Mouse (Mus musculus) adrenal gland, postnatal 4 days (tissue): Measurements from ENCODE around the gene Mslnl. TPM values are rescaled to one million over a fixed set of nuclear protein-coding genes. Genes with fewer than 3 reads are reported as not detected.

ENCODE experiments used
- DNase-seq, 2 experiments: peaks; one replicate each; pipeline ENCODE4 v3.0.0; 2021 to 2022; ENCODE audit warnings: low spot score in 2 of 2, mixed read lengths in 2 of 2
- total RNA-seq, 2 experiments: library from RNA; stranded (reverse); gene quantifications; 2 replicates each; pipeline ENCODE4 v1.2.3; 2021

The Mslnl gene
- total RNA-seq, 2 experiments from 2014 or later: not detected

GRCm38 (mm10) chr17:25743831-25744230 is 8.0 kb downstream of the Mslnl start:
- DNase-seq: no peak

- DNase-seq: no peak
These were observed 8.5 kb downstream of the Mslnl start for GRCm38 (mm10) chr17:25744311-25744710.

GRCm38 (mm10) chr17:25748238-25748637 is 12.4 kb downstream of the Mslnl start:
- DNase-seq: no peak

GRCm38 (mm10) chr17:25749314-25749713 is 13.5 kb downstream of the Mslnl start:
- DNase-seq: no peak

GRCm38 (mm10) chr17:25751446-25751845 is 15.6 kb downstream of the Mslnl start:
- peak; percentile 64 to 72 for DNase-seq

GRCm38 (mm10) chr17:25754241-25754640 is 18.4 kb downstream of the Mslnl start, which contains the start of gene Msln:
Gene Msln (minus strand): TSS chr17:25754378.
- no peak for DNase-seq

- DNase-seq: no peak
These were observed 19.2 kb downstream of the Mslnl start for GRCm38 (mm10) chr17:25755086-25755485.

- no peak for DNase-seq
These were observed 20.0 kb downstream of the Mslnl start for GRCm38 (mm10) chr17:25755627-25756377.

- DNase-seq: no peak
These were observed 20.8 kb downstream of the Mslnl start for GRCm38 (mm10) chr17:25756378-25757242.

- DNase-seq: no peak
These were observed 21.8 kb downstream of the Mslnl start for GRCm38 (mm10) chr17:25757691-25758090.

- no peak for DNase-seq
These were observed 24.3 kb downstream of the Mslnl start for GRCm38 (mm10) chr17:25760148-25760547.

GRCm38 (mm10) chr17:25761561-25761970 is 25.7 kb downstream of the Mslnl start:
- DNase-seq: no peak

GRCm38 (mm10) chr17:25762591-25762990 is 26.7 kb downstream of the Mslnl start:
- DNase-seq: no peak

- no peak for DNase-seq
These were observed 30.0 kb downstream of the Mslnl start for GRCm38 (mm10) chr17:25765886-25766285.

GRCm38 (mm10) chr17:25769331-25769730 is 33.5 kb downstream of the Mslnl start:
- DNase-seq: no peak

GRCm38 (mm10) chr17:25773549-25774120 is 37.8 kb downstream of the Mslnl start, which contains the start of gene Narfl:
Gene Narfl (plus strand): TSS chr17:25773776.
- peak; percentile 97 to 98 for DNase-seq

- no peak for DNase-seq
These were observed 39.6 kb downstream of the Mslnl start for GRCm38 (mm10) chr17:25775318-25776062.

GRCm38 (mm10) chr17:25777948-25778347 is 42.1 kb downstream of the Mslnl start:
- no peak for DNase-seq

GRCm38 (mm10) chr17:25781339-25781738 is 45.5 kb downstream of the Mslnl start:
- no peak for DNase-seq

- DNase-seq: no peak
These were observed 47.2 kb downstream of the Mslnl start for GRCm38 (mm10) chr17:25783086-25783485.
